Mouse (Mus musculus) thymus, adult 2 months (tissue): ENCODE results near the gene Dab1.

Experiments
- CTCF ChIP-seq: fragments of 200-500 bp; IDR thresholded peaks from 2 replicates; pipeline ENCODE4 v1.5.1; 2012; ENCODE audit warnings: mild to moderate bottlenecking, control low read depth, low read length, moderate library complexity, borderline replicate concordance; ENCODE audit not compliant: control insufficient read depth, poor library complexity, insufficient read depth; ENCODE audit errors: extremely low read depth
- POLR2A ChIP-seq: fragments of 200-500 bp; IDR thresholded peaks from 2 replicates; pipeline ENCODE4 v1.6.1; 2012; ENCODE audit warnings: mild to moderate bottlenecking, low read length, control low read depth, moderate library complexity; ENCODE audit not compliant: control insufficient read depth, poor library complexity, insufficient read depth; ENCODE audit errors: extremely low read depth

- TF ChIP-seq CTCF (no peak), POLR2A (no peak)
Measured at GRCm38 (mm10) chr4:104694188-104694587, 1075.0 kb downstream of the Dab1 start.
